Mouse (Mus musculus) cerebellum, adult 2 months (tissue): Measurements from ENCODE around the gene Zfp882.
"Not testable (repeated sequence)": the region's sequence is repeated elsewhere in the genome, so short reads cannot be mapped to it uniquely, and the experiment has no call there.

ENCODE experiments used
- CTCF ChIP-seq: fragments of 200-500 bp; IDR thresholded peaks from 2 replicates; pipeline ENCODE4 v1.5.1; 2011; ENCODE audit warnings: low read depth, mild to moderate bottlenecking, control low read depth, low read length, moderate library complexity, borderline replicate concordance; ENCODE audit not compliant: insufficient read depth
- POLR2A ChIP-seq: fragments of 200-500 bp; IDR thresholded peaks from 2 replicates; pipeline ENCODE4 v1.6.1; 2011; ENCODE audit warnings: low read length, control low read depth, borderline replicate concordance; ENCODE audit not compliant: insufficient read depth

DNA sequence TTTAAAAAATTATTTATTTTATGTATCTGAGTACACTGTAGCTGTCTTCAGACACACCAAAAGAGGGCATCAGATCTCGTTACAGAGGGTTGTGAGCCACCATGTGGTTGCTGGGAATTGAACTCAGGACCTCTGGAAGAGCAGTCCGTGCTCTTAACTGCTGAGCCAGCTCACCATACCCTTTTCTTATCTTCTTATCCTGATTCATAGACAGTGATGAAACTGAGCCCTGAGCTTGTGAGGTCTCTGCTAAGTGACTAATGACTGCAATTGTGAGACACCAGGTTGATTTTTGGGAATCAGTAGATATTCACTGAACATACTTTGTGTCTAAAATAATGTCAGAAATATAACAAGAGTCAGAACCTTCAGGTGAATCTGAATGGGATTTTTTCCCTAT lies 29.6 kb downstream of the Zfp882 start:
- not testable (repeated sequence) for TF ChIP-seq CTCF, POLR2A
